Mouse (Mus musculus) intestine, postnatal 0 days (tissue): ENCODE data around the gene Snrnp35. TPM values are rescaled to one million over a fixed set of nuclear protein-coding genes. Genes with fewer than 3 reads are reported as not detected.
A peak's percentile ranks its signal among the peaks of the same experiment; 100 is the strongest.

ENCODE experiments used
- ATAC-seq: fragments of 200-750 bp; cut with Nextera tagmentation; 2 replicates; pipeline ENCODE4 v1.8.0; 2017; ENCODE audit warnings: mild to moderate bottlenecking, moderate TSS enrichment, moderate library complexity
- H3K27ac ChIP-seq: fragments of 300-500 bp; sonication (generic); 2 replicates; pipeline ENCODE4 v1.5.1; 2014; ENCODE audit warnings: mild to moderate bottlenecking, low read depth, low read length, moderate library complexity
- H3K27me3 ChIP-seq: fragments of 300-500 bp; sonication (generic); replicated peaks from 2 replicates; pipeline ENCODE4 v1.6.1; 2014; ENCODE audit warnings: low read length, mixed read lengths; ENCODE audit not compliant: control insufficient read depth, insufficient read depth
- H3K36me3 ChIP-seq: fragments of 300-500 bp; sonication (generic); 2 replicates; pipeline ENCODE4 v1.6.1; 2014; ENCODE audit warnings: mild to moderate bottlenecking, moderate library complexity; ENCODE audit not compliant: control insufficient read depth, insufficient read depth
- H3K4me1 ChIP-seq: fragments of 300-500 bp; sonication (generic); replicated peaks from 2 replicates; pipeline ENCODE4 v1.6.1; 2014; ENCODE audit warnings: antibody characterized with exemption, low read length, mixed read lengths; ENCODE audit not compliant: control insufficient read depth, insufficient read depth
- H3K4me2 ChIP-seq: fragments of 300-500 bp; sonication (generic); replicated peaks from 2 replicates; pipeline ENCODE4 v1.6.1; 2014; ENCODE audit warnings: low read depth, mild to moderate bottlenecking, moderate library complexity
- H3K4me3 ChIP-seq: fragments of 300-500 bp; sonication (generic); 2 replicates; pipeline ENCODE4 v1.5.1; 2014; ENCODE audit warnings: low read depth, low read length
- H3K9ac ChIP-seq: fragments of 300-500 bp; sonication (generic); 2 replicates; pipeline ENCODE4 v1.6.1; 2014; ENCODE audit warnings: mild to moderate bottlenecking, low read depth, low read length
- H3K9me3 ChIP-seq: fragments of 300-500 bp; sonication (generic); 2 replicates; pipeline ENCODE4 v1.6.1; 2016; ENCODE audit warnings: mixed run types; ENCODE audit not compliant: control insufficient read depth
- CTCF ChIP-seq: sonication (generic); IDR thresholded peaks from 2 replicates; pipeline ENCODE4 v1.5.1; 2016; ENCODE audit warnings: low read depth, mild to moderate bottlenecking, control low read depth, antibody characterized with exemption, moderate library complexity
- WGBS: fragments of 180-500 bp; shearing (Covaris S2); extraction: QIAGEN DNeasy Blood & Tissue Kit; methylation state at CpG from one replicate; pipeline ENCODE4 v1.1.7; 2014; 5-methylcytosine and 5-hydroxymethylcytosine counted together
- polyA plus RNA-seq: library from polyadenylated mRNA; unstranded; fragments of >200 nt; fragmentation: Nextera tagmentation; extraction: Ambion mirVana; gene quantifications from 2 replicates; pipeline ENCODE4 v1.2.1, GENCODE M21; 2015

The Snrnp35 gene
- polyA plus RNA-seq, 1 experiment from 2014 or later: 15.5 TPM

DNA sequence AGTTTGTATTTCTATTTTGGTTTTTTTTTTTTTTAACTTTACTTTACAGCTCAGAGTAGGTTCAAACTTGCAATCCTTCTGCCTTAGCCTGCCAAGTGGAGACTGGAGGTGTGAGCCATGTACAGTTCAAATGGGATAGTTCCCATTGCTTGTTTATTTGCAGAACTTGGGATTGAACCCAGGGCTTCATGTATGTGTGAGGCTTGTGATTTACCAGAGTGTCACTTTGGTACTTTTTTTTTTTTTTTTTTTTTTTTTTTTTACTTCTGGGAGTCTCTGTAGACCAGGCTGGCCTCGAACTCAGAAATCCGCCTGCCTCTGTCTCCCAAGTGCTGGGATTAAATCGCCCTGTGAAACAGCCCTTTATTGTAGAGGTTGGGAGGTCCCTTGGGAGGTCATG is 38.7 kb upstream of the Snrnp35 start:
- H3K27ac ChIP-seq: peak overlapping the region; percentile 95; the same call in 1 of the 2 replicates

DNA sequence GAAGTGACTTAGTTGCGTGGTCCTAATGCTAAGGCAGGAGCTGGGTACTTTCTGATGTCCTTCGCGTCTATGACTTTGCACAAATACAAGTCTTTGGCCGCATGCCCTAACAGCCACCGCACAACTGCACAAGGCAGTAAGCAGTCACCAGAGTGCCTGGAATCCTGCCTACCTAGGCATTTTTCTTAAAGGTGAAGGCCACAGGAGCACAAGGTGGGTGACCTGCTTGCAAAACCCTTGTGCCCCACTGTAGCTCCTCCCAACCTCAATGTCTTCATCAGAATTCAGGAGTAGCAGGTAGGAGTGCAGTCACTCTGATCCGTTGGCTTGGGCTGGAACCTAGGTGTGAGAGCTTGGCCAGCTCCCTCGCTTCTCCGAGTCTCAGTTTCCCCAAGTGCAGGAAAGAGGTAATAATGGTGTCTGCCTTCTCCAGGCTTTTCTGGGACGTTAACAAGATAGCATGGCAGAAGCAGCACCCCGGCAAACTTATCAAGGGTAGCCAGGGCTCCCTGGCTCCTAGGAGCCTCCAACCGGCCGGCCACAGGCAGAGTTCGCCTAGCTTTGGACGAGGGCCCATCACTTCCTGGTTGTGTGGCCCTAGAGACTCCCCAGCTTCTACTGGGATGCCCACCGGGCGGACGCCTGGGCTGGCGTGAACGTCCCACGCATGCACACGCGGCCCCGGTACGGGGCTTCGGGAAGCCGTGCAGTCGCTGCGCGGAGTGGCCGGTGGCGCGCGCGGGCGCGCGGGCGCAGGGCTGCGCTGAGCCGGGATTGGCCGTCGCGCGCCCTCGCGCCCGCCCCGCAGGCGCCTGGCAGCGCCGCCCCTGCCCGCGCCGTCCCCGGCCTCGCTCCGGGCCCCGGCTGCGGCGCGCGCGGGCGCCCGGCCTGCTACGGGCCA is 38.0 kb upstream of the Snrnp35 start:
- WGBS: 3% methylated on average over 43 of the region's 66 CpGs
- Histone ChIP-seq H3K4me1 (no peaks in the 10 kb centered on the region), H3K4me3 (peak overlapping the region; percentile 88), H3K9ac (peak overlapping the region; percentile 89), H3K4me2 (peak overlapping the region; percentile 89), H3K27ac (peak overlapping the region; percentile 95), H3K9me3 (no peaks in the 10 kb centered on the region), H3K36me3 (peaks cover 23% of the 10 kb centered on the region), H3K27me3 (no peaks in the 10 kb centered on the region)
- no peak for TF ChIP-seq CTCF
- ATAC-seq: peak; percentile 74

More for the DNA sequence above, 38.7 kb upstream of the Snrnp35 start:
- no peaks in the 10 kb centered on the region for H3K27me3 ChIP-seq
- no peaks in the 10 kb centered on the region for H3K4me1 ChIP-seq
- H3K4me3 ChIP-seq: no peak overlapping the region
- peaks cover 18% of the 10 kb centered on the region for H3K36me3 ChIP-seq
- no peak overlapping the region for H3K9ac ChIP-seq
- 74% methylated on average over 3 of the region's 3 CpGs for WGBS
- TF ChIP-seq CTCF: no peak
- peak overlapping the region; percentile 89 for H3K4me2 ChIP-seq
- no peak for ATAC-seq
- no peaks in the 10 kb centered on the region for H3K9me3 ChIP-seq

DNA sequence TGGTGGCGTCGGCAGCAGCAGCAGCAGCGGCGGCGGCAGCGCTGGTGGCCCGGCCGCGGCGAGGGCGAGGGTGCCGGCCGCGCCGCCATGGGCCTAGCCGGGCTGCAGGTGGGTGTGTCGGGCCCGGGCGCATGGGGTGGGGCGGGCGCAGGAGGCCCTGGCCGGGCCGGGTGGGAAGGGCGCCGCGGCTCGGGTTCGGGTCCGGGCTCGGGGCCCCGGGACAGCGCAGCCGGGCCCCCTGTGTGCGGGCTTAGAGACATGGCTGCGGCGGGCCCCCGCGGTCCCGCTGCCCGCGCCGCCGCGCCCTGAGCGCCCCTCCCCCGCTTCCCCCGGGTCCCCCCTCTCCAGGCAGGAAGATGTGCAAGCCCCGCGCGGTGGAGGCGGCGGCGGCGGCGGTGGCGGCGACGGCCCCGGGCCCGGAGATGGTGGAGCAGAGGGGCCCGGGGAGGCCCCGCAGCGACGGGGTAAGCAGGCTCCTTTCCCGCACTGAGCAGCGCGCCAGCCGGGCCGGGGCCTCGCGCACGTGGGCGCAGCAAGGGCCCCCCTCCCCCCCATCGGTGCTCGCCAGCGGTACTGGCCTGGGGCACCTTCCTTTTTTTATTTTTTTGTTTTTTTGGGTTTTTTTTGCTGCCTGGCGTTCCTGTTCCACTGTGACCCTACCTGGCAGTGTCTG is 37.2 kb upstream of the Snrnp35 start:
- ATAC-seq: peak; percentile 60
- H3K4me2 ChIP-seq: peak overlapping the region; percentile 89
- H3K27me3 ChIP-seq: no peaks in the 10 kb centered on the region
- no peaks in the 10 kb centered on the region for H3K9me3 ChIP-seq
- H3K4me3 ChIP-seq: peak overlapping the region; percentile 88
- H3K4me1 ChIP-seq: no peaks in the 10 kb centered on the region
- peak overlapping the region; percentile 89 for H3K9ac ChIP-seq
- no peak for TF ChIP-seq CTCF
- under 1% methylated on average over 43 of the region's 77 CpGs for WGBS
- peaks cover 31% of the 10 kb centered on the region for H3K36me3 ChIP-seq
- peak overlapping the region; percentile 95 for H3K27ac ChIP-seq

DNA sequence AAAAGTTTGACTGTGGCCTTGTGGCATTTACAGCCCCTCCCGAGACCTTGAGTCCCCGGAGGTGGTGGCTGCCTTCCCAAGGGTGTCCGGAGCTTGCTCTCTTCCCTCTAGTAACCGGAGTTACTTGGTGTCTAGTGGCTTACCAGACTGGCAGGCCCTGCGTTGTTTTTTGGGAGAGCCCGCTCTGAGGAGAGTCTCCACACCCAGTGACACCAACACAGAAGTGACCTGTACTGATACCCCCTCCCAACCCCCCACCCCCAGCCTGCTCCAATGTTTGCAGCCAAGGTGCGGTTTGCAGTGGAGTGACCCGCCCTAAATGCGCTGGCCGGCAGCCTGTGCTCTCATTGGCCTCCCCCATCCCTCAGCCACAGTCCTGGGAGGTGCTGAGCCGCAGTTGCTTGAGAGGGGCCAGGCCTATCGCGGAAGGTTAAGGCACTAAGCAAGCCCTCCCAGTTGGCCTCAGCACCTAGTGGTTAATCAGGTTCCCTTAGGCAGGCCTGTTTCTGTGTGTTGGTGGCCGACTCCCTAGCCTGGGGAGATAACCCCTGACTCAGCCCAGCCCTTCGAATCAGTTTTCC is 36.5 kb upstream of the Snrnp35 start:
- Histone ChIP-seq H3K4me3 (peak overlapping the region; percentile 88), H3K27me3 (no peaks in the 10 kb centered on the region), H3K4me2 (peak overlapping the region; percentile 89), H3K9me3 (no peaks in the 10 kb centered on the region), H3K9ac (peak overlapping the region; percentile 89), H3K27ac (peak overlapping the region; percentile 95), H3K36me3 (peaks cover 36% of the 10 kb centered on the region), H3K4me1 (no peaks in the 10 kb centered on the region)
- TF ChIP-seq CTCF: peak; percentile 50
- ATAC-seq: peak; percentile 59
- 4% methylated on average over 15 of the region's 15 CpGs for WGBS

DNA sequence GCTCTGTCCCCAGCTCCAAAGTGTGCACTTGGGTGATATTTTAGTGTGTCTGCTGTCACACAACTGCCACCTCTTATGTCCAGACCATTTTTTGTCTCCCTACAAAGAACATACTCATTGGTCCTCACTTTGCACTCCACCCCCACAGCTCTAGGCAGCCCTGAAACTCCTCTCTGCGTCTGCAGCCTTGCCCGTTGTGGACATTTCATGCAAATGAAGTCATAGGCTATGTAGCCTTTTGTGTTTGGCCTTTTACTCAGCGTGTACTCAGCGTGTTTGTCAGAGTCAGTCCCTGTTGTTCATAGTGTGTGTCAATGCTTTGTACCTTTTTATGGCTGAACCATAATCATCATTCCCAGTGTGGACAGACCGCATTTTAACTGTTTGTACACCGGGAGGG is 33.4 kb upstream of the Snrnp35 start:
- peak overlapping the region; percentile 82; the same call in 1 of the 2 replicates for H3K27ac ChIP-seq
- no peak for TF ChIP-seq CTCF
- H3K4me3 ChIP-seq: no peak overlapping the region
- WGBS: 29% methylated on average over 6 of the region's 6 CpGs
- no peak for ATAC-seq
- H3K9me3 ChIP-seq: no peaks in the 10 kb centered on the region
- H3K4me1 ChIP-seq: no peaks in the 10 kb centered on the region
- peak overlapping the region; percentile 53; the same call in 1 of the 2 replicates for H3K4me2 ChIP-seq
- peaks cover 63% of the 10 kb centered on the region for H3K36me3 ChIP-seq
- no peak overlapping the region for H3K9ac ChIP-seq
- H3K27me3 ChIP-seq: no peaks in the 10 kb centered on the region

DNA sequence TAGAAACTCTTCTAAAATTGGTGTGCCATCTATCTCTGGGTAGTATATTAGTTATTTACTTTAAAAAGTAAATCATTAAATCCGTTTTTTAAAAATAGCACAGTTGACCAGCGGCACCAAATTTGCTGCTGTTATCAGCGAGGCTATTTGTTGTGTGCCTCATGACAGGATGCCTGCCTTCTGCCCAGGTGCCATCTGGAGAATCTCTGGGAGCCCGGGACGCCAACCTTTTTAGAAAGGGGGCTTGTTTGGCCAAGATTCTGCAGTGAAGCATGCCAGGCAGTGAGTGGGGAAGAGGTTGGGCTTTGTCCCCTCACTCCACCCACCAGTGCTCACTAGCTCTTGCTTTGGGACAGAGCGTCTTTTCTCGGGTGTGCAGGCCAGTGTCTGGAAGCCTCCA is 32.9 kb upstream of the Snrnp35 start:
- H3K4me1 ChIP-seq: no peaks in the 10 kb centered on the region
- no peaks in the 10 kb centered on the region for H3K27me3 ChIP-seq
- 0 out of 2 replicates have a peak overlapping the region, but pooled peaks have one; percentile 2 for H3K4me3 ChIP-seq
- no peaks in the 10 kb centered on the region for H3K9me3 ChIP-seq
- ATAC-seq: no peak
- no peak overlapping the region for H3K9ac ChIP-seq
- WGBS: 31% methylated on average over 7 of the region's 7 CpGs
- H3K27ac ChIP-seq: peak overlapping the region; percentile 82
- peak overlapping the region; percentile 53 for H3K4me2 ChIP-seq
- peaks cover 66% of the 10 kb centered on the region for H3K36me3 ChIP-seq
- TF ChIP-seq CTCF: no peak
